Mouse (Mus musculus) lung, embryonic 14.5 days (tissue): Measurements from ENCODE around the gene Igsf11. TPM values are rescaled to one million over a fixed set of nuclear protein-coding genes. Genes with fewer than 3 reads are reported as not detected.

ENCODE experiments used
- ATAC-seq: fragments of 200-750 bp; cut with Nextera tagmentation; 2 replicates; pipeline ENCODE4 v1.8.0; 2017; ENCODE audit warnings: mild to moderate bottlenecking, moderate TSS enrichment, moderate library complexity; ENCODE audit not compliant: insufficient read depth
- DNase-seq: peaks from one replicate; pipeline ENCODE4 v3.0.0-alpha.2; 2015
- H3K27ac ChIP-seq: fragments of 300-500 bp; sonication (generic); 2 replicates; pipeline ENCODE4 v1.5.1; 2014; ENCODE audit warnings: low read depth, mild to moderate bottlenecking, moderate library complexity
- H3K27me3 ChIP-seq: fragments of 300-500 bp; sonication (generic); 2 replicates; pipeline ENCODE4 v1.6.1; 2014; ENCODE audit warnings: low read length, control low read depth; ENCODE audit not compliant: insufficient read depth
- H3K36me3 ChIP-seq: fragments of 300-500 bp; sonication (generic); 2 replicates; pipeline ENCODE4 v1.6.1; 2014; ENCODE audit warnings: control low read depth; ENCODE audit not compliant: insufficient read depth
- H3K4me1 ChIP-seq: fragments of 300-500 bp; sonication (generic); 2 replicates; pipeline ENCODE4 v1.6.1; 2014; ENCODE audit warnings: antibody characterized with exemption, control low read depth; ENCODE audit not compliant: insufficient read depth
- H3K4me2 ChIP-seq: fragments of 300-500 bp; sonication (generic); 2 replicates; pipeline ENCODE4 v1.6.1; 2014; ENCODE audit warnings: mild to moderate bottlenecking
- H3K4me3 ChIP-seq: fragments of 300-500 bp; sonication (generic); 2 replicates; pipeline ENCODE4 v1.5.1; 2014; ENCODE audit warnings: low read depth, low read length
- H3K9ac ChIP-seq: fragments of 300-500 bp; sonication (generic); 2 replicates; pipeline ENCODE4 v1.6.1; 2014
- H3K9me3 ChIP-seq: fragments of 300-500 bp; sonication (generic); 2 replicates; pipeline ENCODE4 v1.6.1; 2016; ENCODE audit warnings: low read depth, low read length, control low read depth
- CTCF ChIP-seq: IDR thresholded peaks from 2 replicates; pipeline ENCODE4 v1.5.1; 2016; ENCODE audit warnings: antibody characterized with exemption, low read depth
- WGBS: fragments of 180-500 bp; shearing (Covaris S2); extraction: QIAGEN DNeasy Blood & Tissue Kit; methylation state at CpG from one replicate; pipeline ENCODE4 v1.1.7; 2014; 5-methylcytosine and 5-hydroxymethylcytosine counted together
- polyA plus RNA-seq: library from polyadenylated mRNA; unstranded; fragments of >200 nt; fragmentation: Nextera tagmentation; extraction: Ambion mirVana; gene quantifications from 2 replicates; pipeline ENCODE4 v1.2.1, GENCODE M21; 2014

Gene Igsf11
- polyA plus RNA-seq, 1 experiment from 2014 or later = 0.12 TPM

GRCm38 (mm10) chr16:38999298-38999697, 106.8 kb downstream of the Igsf11 start:
- no peaks in the 10 kb centered on the region for H3K36me3 ChIP-seq
- no peak for ATAC-seq

GRCm38 (mm10) chr16:39006978-39007377, 114.5 kb downstream of the Igsf11 start:
- Histone ChIP-seq H3K27ac (no peak overlapping the region), H3K27me3 (no peaks in the 10 kb centered on the region)
- DNase-seq = no peak

More at GRCm38 (mm10) chr16:38999298-38999697, 106.8 kb downstream of the Igsf11 start:
- no peak for DNase-seq
- Histone ChIP-seq H3K9me3 (no peaks in the 10 kb centered on the region), H3K9ac (no peak overlapping the region), H3K27ac (no peak overlapping the region), H3K4me2 (no peak overlapping the region), H3K27me3 (no peaks in the 10 kb centered on the region), H3K4me3 (no peak overlapping the region), H3K4me1 (no peaks in the 10 kb centered on the region)
- no peak for TF ChIP-seq CTCF

GRCm38 (mm10) chr16:39019449-39019848, 127.0 kb downstream of the Igsf11 start:
- ATAC-seq (no peak), DNase-seq (no peak)
- H3K27me3 ChIP-seq = no peaks in the 10 kb centered on the region
- no peak overlapping the region for H3K4me3 ChIP-seq
- no peaks in the 10 kb centered on the region for H3K36me3 ChIP-seq
- no peak for TF ChIP-seq CTCF
- H3K27ac ChIP-seq = no peak overlapping the region
- H3K9ac ChIP-seq = no peak overlapping the region
- H3K4me1 ChIP-seq = no peaks in the 10 kb centered on the region
- H3K9me3 ChIP-seq = no peaks in the 10 kb centered on the region
- no peak overlapping the region for H3K4me2 ChIP-seq
- 41% methylated on average over 2 of the region's 2 CpGs for WGBS

More at GRCm38 (mm10) chr16:39006978-39007377, 114.5 kb downstream of the Igsf11 start:
- Histone ChIP-seq H3K4me3 (no peak overlapping the region), H3K9me3 (no peaks in the 10 kb centered on the region), H3K4me1 (no peaks in the 10 kb centered on the region), H3K9ac (no peak overlapping the region), H3K36me3 (no peaks in the 10 kb centered on the region), H3K4me2 (no peak overlapping the region)
- WGBS = 80% methylated on average over 7 of the region's 7 CpGs
- ATAC-seq = no peak
- TF ChIP-seq CTCF = no peak

- ATAC-seq = no peak
- no peaks in the 10 kb centered on the region for H3K27me3 ChIP-seq
Observed at GRCm38 (mm10) chr16:39025989-39026736, 133.7 kb downstream of the Igsf11 start.

GRCm38 (mm10) chr16:39031350-39031749, 138.9 kb downstream of the Igsf11 start:
- Histone ChIP-seq H3K4me1 (no peaks in the 10 kb centered on the region), H3K27me3 (no peaks in the 10 kb centered on the region), H3K36me3 (no peaks in the 10 kb centered on the region), H3K4me2 (no peak overlapping the region), H3K4me3 (no peak overlapping the region), H3K27ac (no peak overlapping the region), H3K9ac (no peak overlapping the region), H3K9me3 (no peaks in the 10 kb centered on the region)
- 51% methylated on average over 2 of the region's 2 CpGs for WGBS
- ATAC-seq = no peak
- DNase-seq = no peak
- TF ChIP-seq CTCF = no peak

More at GRCm38 (mm10) chr16:39025989-39026736, 133.7 kb downstream of the Igsf11 start:
- Histone ChIP-seq H3K4me2 (no peak overlapping the region), H3K4me1 (no peaks in the 10 kb centered on the region), H3K9ac (no peak overlapping the region), H3K36me3 (no peaks in the 10 kb centered on the region), H3K4me3 (no peak overlapping the region), H3K27ac (no peak overlapping the region), H3K9me3 (no peaks in the 10 kb centered on the region)
- no peak for DNase-seq
- TF ChIP-seq CTCF = no peak
- WGBS = 83% methylated on average over 8 of the region's 8 CpGs

GRCm38 (mm10) chr16:39037257-39037656, 144.8 kb downstream of the Igsf11 start:
- no peak overlapping the region for H3K9ac ChIP-seq
- 23% methylated on average over 4 of the region's 4 CpGs for WGBS
- H3K27ac ChIP-seq = no peak overlapping the region
- no peak overlapping the region for H3K4me2 ChIP-seq
- no peaks in the 10 kb centered on the region for H3K9me3 ChIP-seq
- TF ChIP-seq CTCF = no peak
- no peaks in the 10 kb centered on the region for H3K4me1 ChIP-seq
- no peaks in the 10 kb centered on the region for H3K36me3 ChIP-seq
- peak; percentile 30 for DNase-seq
- H3K27me3 ChIP-seq = no peaks in the 10 kb centered on the region
- H3K4me3 ChIP-seq = no peak overlapping the region
- ATAC-seq = peak; percentile 65; the same call in 1 of the 2 replicates

GRCm38 (mm10) chr16:39044381-39044780, 151.9 kb downstream of the Igsf11 start:
- ATAC-seq (no peak), DNase-seq (no peak)
- 59% methylated on average over 5 of the region's 5 CpGs for WGBS

More at GRCm38 (mm10) chr16:39044381-39044780, 151.9 kb downstream of the Igsf11 start:
- H3K36me3 ChIP-seq = no peaks in the 10 kb centered on the region
- no peaks in the 10 kb centered on the region for H3K4me1 ChIP-seq
- no peak overlapping the region for H3K4me2 ChIP-seq
- no peaks in the 10 kb centered on the region for H3K27me3 ChIP-seq
- no peak for TF ChIP-seq CTCF
- no peak overlapping the region for H3K9ac ChIP-seq
- H3K27ac ChIP-seq = no peak overlapping the region
- no peak overlapping the region for H3K4me3 ChIP-seq
- H3K9me3 ChIP-seq = no peaks in the 10 kb centered on the region
